Mouse (Mus musculus) retina, adult 2 months (tissue): ENCODE measurements around the gene Tbc1d12.
"Not testable (repeated sequence)": the region's sequence is repeated elsewhere in the genome, so short reads cannot be mapped to it uniquely, and the experiment has no call there.

ENCODE experiments used
- DNase-seq: peaks from one replicate; pipeline ENCODE4 v3.0.0-alpha.2; 2012; ENCODE audit warnings: low read depth, low spot score

The Tbc1d12 gene

GRCm38 (mm10) chr19:38836438-38837170 lies at the start of gene Tbc1d12:
Tbc1d12 (plus strand) TSS chr19:38836579.
- DNase-seq: peak; percentile 93

GRCm38 (mm10) chr19:38787756-38788155 lies 48.6 kb upstream of the Tbc1d12 start:
- no peak for DNase-seq

GRCm38 (mm10) chr19:38793563-38794045 lies 42.8 kb upstream of the Tbc1d12 start:
- DNase-seq: no peak

- DNase-seq: no peak
These were observed 39.8 kb upstream of the Tbc1d12 start for GRCm38 (mm10) chr19:38796546-38796945.

GRCm38 (mm10) chr19:38798291-38798690 lies 38.1 kb upstream of the Tbc1d12 start:
- DNase-seq: no peak

- no peak for DNase-seq
These were observed 37.6 kb upstream of the Tbc1d12 start for GRCm38 (mm10) chr19:38798801-38799200.

GRCm38 (mm10) chr19:38818191-38818590 lies 18.2 kb upstream of the Tbc1d12 start:
- DNase-seq: no peak

- peak; percentile 80 for DNase-seq
These were observed 17.5 kb upstream of the Tbc1d12 start, which contains the start of gene Noc3l for GRCm38 (mm10) chr19:38818766-38819426. Noc3l (minus strand) TSS chr19:38819237.

GRCm38 (mm10) chr19:38819427-38819802 lies 17.0 kb upstream of the Tbc1d12 start:
- no peak for DNase-seq

GRCm38 (mm10) chr19:38820186-38820804 lies 16.1 kb upstream of the Tbc1d12 start:
- no peak for DNase-seq

- no peak for DNase-seq
These were observed 3.2 kb upstream of the Tbc1d12 start for GRCm38 (mm10) chr19:38833224-38833623.

- DNase-seq: no peak
These were observed 318 bp upstream of the Tbc1d12 start for GRCm38 (mm10) chr19:38836084-38836437.

GRCm38 (mm10) chr19:38837171-38837641 lies 827 bp downstream of the Tbc1d12 start:
- DNase-seq: no peak

- DNase-seq: no peak
These were observed 8.4 kb downstream of the Tbc1d12 start for GRCm38 (mm10) chr19:38844817-38845216.

GRCm38 (mm10) chr19:38846373-38846772 lies 10.0 kb downstream of the Tbc1d12 start:
- DNase-seq: no peak

- DNase-seq: no peak
These were observed 21.8 kb downstream of the Tbc1d12 start for GRCm38 (mm10) chr19:38858224-38858623.

GRCm38 (mm10) chr19:38862523-38862922 lies 26.1 kb downstream of the Tbc1d12 start:
- no peak for DNase-seq

GRCm38 (mm10) chr19:38874825-38875224 lies 38.4 kb downstream of the Tbc1d12 start:
- not testable (repeated sequence) for DNase-seq

GRCm38 (mm10) chr19:38880300-38880699 lies 43.9 kb downstream of the Tbc1d12 start:
- DNase-seq: no peak

- no peak for DNase-seq
These were observed 65.1 kb downstream of the Tbc1d12 start for GRCm38 (mm10) chr19:38901146-38902135.

- no peak for DNase-seq
These were observed 66.1 kb downstream of the Tbc1d12 start for GRCm38 (mm10) chr19:38902501-38902900.
